Mouse (Mus musculus) 3134 (cell line): ENCODE data around the gene Ceacam2.
"Not testable (repeated sequence)": the region's sequence is repeated elsewhere in the genome, so short reads cannot be mapped to it uniquely, and the experiment has no call there.

ENCODE experiments used
- DNase-seq: peaks from one replicate; pipeline ENCODE4 v3.0.0-alpha.2; 2011; ENCODE audit warnings: low spot score; ENCODE audit not compliant: insufficient read length; ENCODE audit errors: extremely low read depth

The Ceacam2 gene

GRCm38 (mm10) chr7:25485061-25485460 lies 54.6 kb downstream of the Ceacam2 start:
- DNase-seq, result no peak

- DNase-seq, result no peak
Observed at GRCm38 (mm10) chr7:25483133-25483735, 56.4 kb downstream of the Ceacam2 start.

- not testable (repeated sequence) for DNase-seq
Observed at GRCm38 (mm10) chr7:25480791-25481190, 58.9 kb downstream of the Ceacam2 start.

- no peak for DNase-seq
Observed at GRCm38 (mm10) chr7:25479440-25479839, 60.2 kb downstream of the Ceacam2 start.

GRCm38 (mm10) chr7:25477752-25478093 lies 61.9 kb downstream of the Ceacam2 start:
- DNase-seq, result not testable (repeated sequence)

- DNase-seq, result peak; percentile 34
Observed at GRCm38 (mm10) chr7:25477091-25477751, 62.4 kb downstream of the Ceacam2 start, which contains the start of gene Ceacam1. TSS of gene Ceacam1 (minus strand) at chr7:25477603.

GRCm38 (mm10) chr7:25471821-25472220 lies 67.8 kb downstream of the Ceacam2 start:
- not testable (repeated sequence) for DNase-seq
